Mouse (Mus musculus) hindbrain, embryonic 14.5 days (tissue): Measurements from ENCODE around the gene Sgcd. TPM values are rescaled to one million over a fixed set of nuclear protein-coding genes. Genes with fewer than 3 reads are reported as not detected.
"Not testable (repeated sequence)": the region's sequence is repeated elsewhere in the genome, so short reads cannot be mapped to it uniquely, and the experiment has no call there.

Source experiments
- ATAC-seq: fragments of 200-750 bp; cut with Nextera tagmentation; 2 replicates; pipeline ENCODE4 v1.8.0; 2017; ENCODE audit warnings: moderate number of reproducible peaks, mild to moderate bottlenecking, moderate TSS enrichment, moderate library complexity; ENCODE audit not compliant: low FRiP score
- DNase-seq: peaks from one replicate; pipeline ENCODE4 v3.0.0-alpha.2; 2015; ENCODE audit warnings: low spot score
- H3K27ac ChIP-seq: fragments of 300-500 bp; sonication (generic); 2 replicates; pipeline ENCODE4 v1.5.1; 2014; ENCODE audit warnings: mild to moderate bottlenecking, moderate library complexity
- H3K27me3 ChIP-seq: fragments of 300-500 bp; sonication (generic); 2 replicates; pipeline ENCODE4 v1.6.1; 2014; ENCODE audit warnings: mild to moderate bottlenecking, low read length, mixed read lengths; ENCODE audit not compliant: control insufficient read depth, insufficient read depth
- H3K36me3 ChIP-seq: fragments of 300-500 bp; sonication (generic); replicated peaks from 2 replicates; pipeline ENCODE4 v1.6.1; 2014; ENCODE audit not compliant: control insufficient read depth, insufficient read depth
- H3K4me1 ChIP-seq: fragments of 300-500 bp; sonication (generic); replicated peaks from 2 replicates; pipeline ENCODE4 v1.6.1; 2014; ENCODE audit warnings: antibody characterized with exemption, low read length, mixed read lengths; ENCODE audit not compliant: control insufficient read depth, insufficient read depth
- H3K4me2 ChIP-seq: fragments of 300-500 bp; sonication (generic); replicated peaks from 2 replicates; pipeline ENCODE4 v1.6.1; 2014; ENCODE audit warnings: mild to moderate bottlenecking, moderate library complexity
- H3K4me3 ChIP-seq: fragments of 300-500 bp; sonication (generic); replicated peaks from 2 replicates; pipeline ENCODE4 v1.5.1; 2014; ENCODE audit warnings: mild to moderate bottlenecking, low read length
- H3K9ac ChIP-seq: fragments of 300-500 bp; sonication (generic); 2 replicates; pipeline ENCODE4 v1.6.1; 2014
- H3K9me3 ChIP-seq: fragments of 300-500 bp; sonication (generic); 2 replicates; pipeline ENCODE4 v1.6.1; 2016; ENCODE audit warnings: low read length; ENCODE audit not compliant: control insufficient read depth
- WGBS: fragments of 180-500 bp; shearing (Covaris S2); extraction: QIAGEN DNeasy Blood & Tissue Kit; methylation state at CpG from one replicate; pipeline ENCODE4 v1.1.7; 2014; 5-methylcytosine and 5-hydroxymethylcytosine counted together
- polyA plus RNA-seq: library from polyadenylated mRNA; unstranded; fragments of >200 nt; fragmentation: Nextera tagmentation; extraction: Ambion mirVana; gene quantifications from 2 replicates; pipeline ENCODE4 v1.2.1, GENCODE M21; 2014

Gene Sgcd
- polyA plus RNA-seq, 1 experiment from 2014 or later = 5.7 TPM

DNA sequence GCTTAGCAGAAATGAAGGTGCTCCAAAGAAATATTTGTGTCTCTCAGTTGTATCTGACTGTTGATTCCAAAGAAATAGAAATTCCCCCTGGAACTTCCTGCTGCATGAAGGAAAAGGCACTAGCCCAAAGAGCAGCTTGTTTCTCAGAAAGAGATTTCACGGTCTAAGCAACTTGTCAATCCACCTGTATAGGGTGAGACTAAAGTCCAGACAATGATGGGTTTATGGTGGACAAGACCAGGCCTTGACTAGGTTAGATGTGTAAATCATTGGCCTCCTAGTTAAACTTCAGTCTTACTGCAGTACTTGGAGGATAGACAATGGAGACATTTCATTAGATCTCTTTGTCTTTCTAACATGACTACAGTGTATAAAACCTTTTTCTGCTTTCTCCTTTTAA is 420.3 kb downstream of the Sgcd start:
- Histone ChIP-seq H3K27me3 (no peaks in the 10 kb centered on the region), H3K9ac (no peak overlapping the region), H3K9me3 (no peaks in the 10 kb centered on the region), H3K4me3 (no peak overlapping the region), H3K36me3 (no peaks in the 10 kb centered on the region), H3K4me1 (no peaks in the 10 kb centered on the region), H3K27ac (no peak overlapping the region), H3K4me2 (no peak overlapping the region)
- DNase-seq (no peak), ATAC-seq (no peak)
- WGBS = 100% methylated on average over 1 of the region's 1 CpGs

- DNase-seq (no peak), ATAC-seq (no peak)
- Histone ChIP-seq H3K4me2 (no peak overlapping the region), H3K9ac (no peak overlapping the region), H3K27ac (no peak overlapping the region), H3K4me1 (no peaks in the 10 kb centered on the region), H3K36me3 (no peaks in the 10 kb centered on the region), H3K27me3 (no peaks in the 10 kb centered on the region), H3K4me3 (no peak overlapping the region), H3K9me3 (no peaks in the 10 kb centered on the region)
- 86% methylated on average over 3 of the region's 3 CpGs for WGBS
Observed at GRCm38 (mm10) chr11:47566156-47566555, 422.6 kb downstream of the Sgcd start.

- WGBS = 13% methylated on average over 1 of the region's 1 CpGs
- Histone ChIP-seq H3K4me1 (no peaks in the 10 kb centered on the region), H3K4me3 (no peak overlapping the region), H3K27me3 (no peaks in the 10 kb centered on the region), H3K36me3 (no peaks in the 10 kb centered on the region), H3K9me3 (no peaks in the 10 kb centered on the region), H3K4me2 (no peak overlapping the region), H3K9ac (no peak overlapping the region), H3K27ac (no peak overlapping the region)
- ATAC-seq = no peak
- no peak for DNase-seq
Observed at GRCm38 (mm10) chr11:47524845-47525244, 463.9 kb downstream of the Sgcd start.

GRCm38 (mm10) chr11:47508047-47508446 is 480.7 kb downstream of the Sgcd start:
- H3K36me3 ChIP-seq = no peaks in the 10 kb centered on the region
- DNase-seq (no peak), ATAC-seq (no peak)
- H3K9ac ChIP-seq = no peak overlapping the region
- no peaks in the 10 kb centered on the region for H3K4me1 ChIP-seq
- 82% methylated on average over 6 of the region's 6 CpGs for WGBS
- H3K4me2 ChIP-seq = no peak overlapping the region
- no peak overlapping the region for H3K4me3 ChIP-seq
- H3K27ac ChIP-seq = no peak overlapping the region
- no peaks in the 10 kb centered on the region for H3K9me3 ChIP-seq
- H3K27me3 ChIP-seq = no peaks in the 10 kb centered on the region

GRCm38 (mm10) chr11:47503236-47503635 is 485.5 kb downstream of the Sgcd start:
- H3K9ac ChIP-seq, H3K27me3 ChIP-seq, H3K4me3 ChIP-seq, H3K4me1 ChIP-seq, H3K36me3 ChIP-seq, H3K4me2 ChIP-seq, H3K9me3 ChIP-seq, H3K27ac ChIP-seq, ATAC-seq, DNase-seq: not testable (repeated sequence)

DNA sequence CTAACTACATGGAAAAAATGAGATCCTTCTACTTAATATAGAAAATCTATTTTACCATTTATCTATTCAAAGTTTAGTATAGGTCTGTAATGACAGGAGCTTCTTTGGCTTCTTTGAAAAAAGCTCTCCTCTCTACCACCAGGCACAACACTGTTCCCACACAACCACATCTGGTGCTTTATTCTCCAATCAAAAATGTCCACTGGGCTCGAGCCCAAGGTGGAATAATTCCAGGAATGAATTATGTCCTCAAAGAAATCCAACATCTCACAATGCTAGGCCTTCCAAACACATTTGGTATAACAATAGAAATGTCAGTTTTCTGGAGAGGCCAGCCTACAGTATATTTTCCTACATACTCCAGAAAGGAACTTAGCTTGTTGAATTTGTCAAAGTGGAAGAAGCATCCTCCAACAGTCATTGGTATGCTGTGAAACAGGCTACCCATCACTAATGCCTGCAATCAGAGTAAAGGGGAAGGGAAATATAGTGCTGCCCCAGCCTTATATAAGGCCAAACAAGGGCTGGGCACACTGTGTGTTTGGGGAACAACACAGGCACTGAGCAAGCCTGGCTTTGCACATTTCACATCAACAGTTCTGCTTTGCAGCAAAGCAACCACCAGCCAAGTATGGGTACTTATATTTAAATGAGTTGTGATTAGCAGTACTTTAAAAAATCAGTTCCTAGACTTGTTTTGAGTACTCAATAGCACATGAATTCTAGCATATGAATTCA is 515.1 kb downstream of the Sgcd start:
- H3K4me1 ChIP-seq = no peaks in the 10 kb centered on the region
- H3K4me3 ChIP-seq = no peak overlapping the region
- no peak for ATAC-seq
- no peak overlapping the region for H3K9ac ChIP-seq
- H3K27ac ChIP-seq = no peak overlapping the region
- no peaks in the 10 kb centered on the region for H3K9me3 ChIP-seq
- 54% methylated on average over 1 of the region's 1 CpGs for WGBS
- no peak for DNase-seq
- no peaks in the 10 kb centered on the region for H3K27me3 ChIP-seq
- H3K36me3 ChIP-seq = no peaks in the 10 kb centered on the region
- no peak overlapping the region for H3K4me2 ChIP-seq

- not testable (repeated sequence) for H3K27ac ChIP-seq, H3K9ac ChIP-seq, H3K4me2 ChIP-seq, DNase-seq, H3K36me3 ChIP-seq, H3K4me3 ChIP-seq, H3K4me1 ChIP-seq, H3K27me3 ChIP-seq, H3K9me3 ChIP-seq, ATAC-seq
Observed at GRCm38 (mm10) chr11:47460700-47461099, 528.1 kb downstream of the Sgcd start.

DNA sequence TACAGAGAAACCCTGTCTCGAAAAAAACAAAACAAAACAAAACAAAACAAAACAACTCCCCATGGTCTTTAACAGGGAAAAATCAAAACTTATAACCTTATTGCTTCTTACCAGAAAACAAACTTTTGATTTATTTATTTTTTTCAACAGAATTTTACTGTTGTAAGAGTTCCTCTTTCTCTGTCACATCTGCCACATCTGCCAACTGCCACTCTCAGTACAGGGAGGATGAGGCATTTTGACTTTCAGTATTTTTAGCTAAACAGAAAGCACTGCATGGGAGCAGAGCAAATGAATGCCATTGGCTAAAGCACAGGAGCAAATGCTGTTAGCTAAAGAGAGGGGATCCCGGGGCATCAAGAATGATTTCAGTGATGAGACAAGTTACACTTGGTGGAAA is 528.6 kb downstream of the Sgcd start:
- Histone ChIP-seq H3K4me2 (no peak overlapping the region), H3K4me1 (no peaks in the 10 kb centered on the region), H3K27me3 (no peaks in the 10 kb centered on the region), H3K9me3 (no peaks in the 10 kb centered on the region), H3K36me3 (no peaks in the 10 kb centered on the region), H3K9ac (no peak overlapping the region), H3K27ac (no peak overlapping the region), H3K4me3 (no peak overlapping the region)
- DNase-seq = no peak
- WGBS = 82% methylated on average over 2 of the region's 2 CpGs
- ATAC-seq = no peak

GRCm38 (mm10) chr11:47459214-47459613 is 529.6 kb downstream of the Sgcd start:
- no peak overlapping the region for H3K4me2 ChIP-seq
- ATAC-seq (no peak), DNase-seq (no peak)
- no peaks in the 10 kb centered on the region for H3K4me1 ChIP-seq
- no peaks in the 10 kb centered on the region for H3K27me3 ChIP-seq
- H3K27ac ChIP-seq = no peak overlapping the region
- H3K9me3 ChIP-seq = no peaks in the 10 kb centered on the region
- no peaks in the 10 kb centered on the region for H3K36me3 ChIP-seq
- 33% methylated on average over 3 of the region's 3 CpGs for WGBS
- no peak overlapping the region for H3K9ac ChIP-seq
- H3K4me3 ChIP-seq = no peak overlapping the region

DNA sequence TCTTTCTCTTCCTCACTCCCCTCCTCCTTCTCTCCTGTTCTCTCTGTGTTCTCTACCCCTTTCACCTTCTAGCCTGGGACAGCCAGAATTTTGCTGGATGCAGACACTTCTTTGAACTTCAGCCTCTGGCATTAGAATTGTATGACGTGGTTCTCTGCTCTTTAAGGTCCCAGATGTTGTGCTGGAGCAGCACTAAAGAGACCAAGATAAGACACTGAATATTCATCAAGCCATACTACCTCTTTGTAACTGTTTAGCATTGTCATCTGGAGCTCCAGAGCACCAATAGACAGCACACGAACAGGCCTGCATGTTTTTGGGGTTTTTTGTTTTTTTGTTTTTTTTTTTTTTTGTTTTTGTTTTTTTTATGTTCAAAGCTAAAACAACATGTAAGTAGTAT is 541.0 kb downstream of the Sgcd start:
- H3K36me3 ChIP-seq = no peaks in the 10 kb centered on the region
- DNase-seq (no peak), ATAC-seq (no peak)
- no peak overlapping the region for H3K27ac ChIP-seq
- H3K9ac ChIP-seq = no peak overlapping the region
- H3K27me3 ChIP-seq = no peaks in the 10 kb centered on the region
- 59% methylated on average over 2 of the region's 2 CpGs for WGBS
- H3K4me1 ChIP-seq = no peaks in the 10 kb centered on the region
- no peaks in the 10 kb centered on the region for H3K9me3 ChIP-seq
- no peak overlapping the region for H3K4me2 ChIP-seq
- H3K4me3 ChIP-seq = no peak overlapping the region
